Comparison of ENCODE assay signal across 27 mouse cellular contexts in genomic region chr4:145316708-145317107, GRCm38 (mm10). TPM values are rescaled to one million over a fixed set of nuclear protein-coding genes. Genes with fewer than 3 reads are reported as not detected.
"Had no signal": no experiment of that assay in that cellular context is flagged by ENCODE, and none has a peak within 500 bp of the region (broad histone marks: within the 10 kb centered on the region; RNA-seq: fewer than 3 reads in every experiment).

No protein-coding gene starts in this region.

- H3K27me3 ChIP-seq: forebrain, embryonic 15.5 days had no signal

- H3K27ac ChIP-seq: embryonic facial prominence, embryonic 10.5 days; embryonic facial prominence, embryonic 12.5 days; embryonic facial prominence, embryonic 13.5 days; embryonic facial prominence, embryonic 15.5 days; forebrain, embryonic 10.5 days; forebrain, embryonic 12.5 days; forebrain, embryonic 13.5 days; forebrain, embryonic 15.5 days; gastrocnemius, adult 2 months; heart, adult 2 months; heart, embryonic 10.5 days had no signal

- DNase-seq: cerebellum, adult 9-10 months; cerebellum, adult 9-11 months; cerebellum, postnatal 10 days; cerebellum, postnatal 14 days; cerebellum, postnatal 25 days; cerebellum, postnatal 36 days; forebrain, postnatal 0 days; gastrocnemius, adult 2 months; gastrocnemius, postnatal 10 days; gastrocnemius, postnatal 14 days; gastrocnemius, postnatal 25 days; gastrocnemius, postnatal 36 days; heart, adult 18-20 months; heart, adult 2 months had no signal

- H3K4me1 ChIP-seq: embryonic facial prominence, embryonic 12.5 days; embryonic facial prominence, embryonic 13.5 days; embryonic facial prominence, embryonic 15.5 days; forebrain, embryonic 12.5 days; forebrain, embryonic 13.5 days; forebrain, embryonic 15.5 days; heart, embryonic 10.5 days had no signal

- H3K9me3 ChIP-seq: embryonic facial prominence, embryonic 10.5 days; embryonic facial prominence, embryonic 12.5 days; embryonic facial prominence, embryonic 15.5 days; forebrain, embryonic 12.5 days; forebrain, embryonic 13.5 days; heart, embryonic 10.5 days had no signal

- H3K4me3 ChIP-seq: embryonic facial prominence, embryonic 10.5 days; embryonic facial prominence, embryonic 12.5 days; embryonic facial prominence, embryonic 13.5 days; embryonic facial prominence, embryonic 15.5 days; erythroblast, embryonic 14.5 days; forebrain, embryonic 10.5 days; forebrain, embryonic 12.5 days; forebrain, embryonic 13.5 days; forebrain, embryonic 15.5 days; gastrocnemius, adult 2 months; heart, adult 2 months; heart, embryonic 10.5 days had no signal

- H3K9ac ChIP-seq: embryonic facial prominence, embryonic 12.5 days; embryonic facial prominence, embryonic 13.5 days; embryonic facial prominence, embryonic 15.5 days; forebrain, embryonic 12.5 days; forebrain, embryonic 13.5 days; forebrain, embryonic 15.5 days; forebrain, postnatal 0 days had no signal

- H3K36me3 ChIP-seq: embryonic facial prominence, embryonic 10.5 days; embryonic facial prominence, embryonic 12.5 days; embryonic facial prominence, embryonic 13.5 days; embryonic facial prominence, embryonic 15.5 days; forebrain, embryonic 10.5 days; forebrain, embryonic 12.5 days; forebrain, embryonic 15.5 days; heart, embryonic 10.5 days had no signal

- H3K4me2 ChIP-seq: embryonic facial prominence, embryonic 12.5 days; embryonic facial prominence, embryonic 13.5 days; embryonic facial prominence, embryonic 15.5 days; forebrain, embryonic 12.5 days; forebrain, embryonic 13.5 days; forebrain, embryonic 15.5 days; heart, embryonic 11.5 days had no signal

RNA-seq across cellular contexts. Expression of gene Tnfrsf8, which starts 1.7 kb away (rescaled TPM):
- total RNA-seq: gastrocnemius, adult 18-20 months had no signal
- polyA plus RNA-seq: embryonic facial prominence, embryonic 10.5 days; erythroblast, embryonic 14.5 days; forebrain, embryonic 11.5 days; heart, embryonic 10.5 days had no signal
